Mouse (Mus musculus): Measurements from ENCODE around the gene Muc13.
A peak's percentile ranks its signal among the peaks of the same experiment; 100 is the strongest.

Muc13 gene

GRCm38 (mm10) chr16:33793846-33794791 is at the start of gene Muc13:
Gene Muc13 (plus strand): TSS chr16:33794037.
- no peak for DNase-seq

GRCm38 (mm10) chr16:33744622-33745419 is 49.0 kb upstream of the Muc13 start:
- peak; percentile 59 for DNase-seq

GRCm38 (mm10) chr16:33745457-33745856 is 48.4 kb upstream of the Muc13 start:
- no peak for DNase-seq

GRCm38 (mm10) chr16:33746074-33746676 is 47.7 kb upstream of the Muc13 start:
- DNase-seq: no peak

GRCm38 (mm10) chr16:33747346-33747954 is 46.4 kb upstream of the Muc13 start:
- no peak for DNase-seq

- DNase-seq: no peak
These were observed 45.8 kb upstream of the Muc13 start for GRCm38 (mm10) chr16:33747994-33748393.

- no peak for DNase-seq
These were observed 42.7 kb upstream of the Muc13 start for GRCm38 (mm10) chr16:33751152-33751551.

- DNase-seq: no peak
These were observed 42.2 kb upstream of the Muc13 start for GRCm38 (mm10) chr16:33751590-33751989.

GRCm38 (mm10) chr16:33752904-33753578 is 40.8 kb upstream of the Muc13 start:
- DNase-seq: no peak

GRCm38 (mm10) chr16:33755293-33755692 is 38.5 kb upstream of the Muc13 start:
- no peak for DNase-seq

GRCm38 (mm10) chr16:33755961-33756360 is 37.9 kb upstream of the Muc13 start:
- no peak for DNase-seq

GRCm38 (mm10) chr16:33756396-33756795 is 37.4 kb upstream of the Muc13 start:
- no peak for DNase-seq

- no peak for DNase-seq
These were observed 34.6 kb upstream of the Muc13 start for GRCm38 (mm10) chr16:33759207-33759606.

GRCm38 (mm10) chr16:33760542-33760941 is 33.3 kb upstream of the Muc13 start:
- no peak for DNase-seq

- peak; percentile 31 for DNase-seq
These were observed 32.8 kb upstream of the Muc13 start for GRCm38 (mm10) chr16:33760996-33761395.

- peak; percentile 60 for DNase-seq
These were observed 29.2 kb upstream of the Muc13 start for GRCm38 (mm10) chr16:33764501-33765193.

GRCm38 (mm10) chr16:33765477-33765876 is 28.4 kb upstream of the Muc13 start:
- no peak for DNase-seq

GRCm38 (mm10) chr16:33766309-33766708 is 27.5 kb upstream of the Muc13 start:
- no peak for DNase-seq

- DNase-seq: no peak
These were observed 27.1 kb upstream of the Muc13 start for GRCm38 (mm10) chr16:33766757-33767156.

- no peak for DNase-seq
These were observed 25.2 kb upstream of the Muc13 start for GRCm38 (mm10) chr16:33768491-33769278.

- DNase-seq: no peak
These were observed 24.0 kb upstream of the Muc13 start for GRCm38 (mm10) chr16:33769848-33770247.
